Comparison of ENCODE assay signal across 29 mouse cellular contexts in the genomic region with DNA sequence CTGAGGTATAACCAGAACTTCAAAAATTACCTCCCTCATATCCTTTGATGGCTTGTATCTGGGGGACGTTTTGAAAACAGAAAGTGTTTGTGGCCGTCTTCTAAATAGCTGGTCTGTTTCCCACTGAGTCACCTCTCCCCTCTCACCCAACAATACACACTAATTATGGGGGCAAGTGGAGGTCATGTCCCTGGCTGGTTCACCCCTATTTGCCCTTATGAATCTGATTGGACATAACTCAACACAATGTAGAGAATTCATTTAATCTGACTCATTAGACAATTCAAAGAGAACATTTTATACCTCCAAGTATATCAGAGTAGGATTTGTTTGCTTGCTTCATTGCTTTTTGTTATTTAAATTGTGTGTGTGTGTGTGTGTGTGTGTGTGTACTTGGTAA. TPM values are rescaled to one million over a fixed set of nuclear protein-coding genes. Genes with fewer than 3 reads are reported as not detected.
"Had no signal": no experiment of that assay in that cellular context is flagged by ENCODE, and none has a peak within 500 bp of the region (broad histone marks: within the 10 kb centered on the region; RNA-seq: fewer than 3 reads in every experiment).

No protein-coding gene starts in this region.

- H3K27me3 ChIP-seq: intestine, embryonic 15.5 days; liver, embryonic 13.5 days; stomach, embryonic 15.5 days had no signal

- H3K9ac ChIP-seq: intestine, embryonic 15.5 days; liver, embryonic 13.5 days; lung, embryonic 14.5 days; midbrain, embryonic 13.5 days; stomach, embryonic 15.5 days had no signal

- H3K4me1 ChIP-seq: liver, embryonic 13.5 days; stomach, embryonic 15.5 days had no signal

- H3K4me3 ChIP-seq: intestine, embryonic 15.5 days; left cerebral cortex, adult 2 months; liver, embryonic 13.5 days; midbrain, embryonic 13.5 days; stomach, embryonic 15.5 days had no signal

- DNase-seq: kidney, adult 18-20 months; kidney, postnatal 36 days; layer of hippocampus, postnatal 36 days; liver, embryonic 13.5 days; lung, embryonic 14.5 days; right cerebral cortex, postnatal 25 days; spleen, adult 18-20 months; thymus, postnatal 25 days had no signal

- ATAC-seq: intestine, embryonic 15.5 days; lung, postnatal 0 days; midbrain, embryonic 13.5 days had no signal

- H3K4me2 ChIP-seq: intestine, embryonic 15.5 days; liver, embryonic 13.5 days; lung, embryonic 14.5 days; midbrain, embryonic 13.5 days; stomach, embryonic 15.5 days had no signal

- H3K9me3 ChIP-seq: intestine, embryonic 15.5 days; liver, embryonic 13.5 days; midbrain, embryonic 13.5 days; stomach, embryonic 15.5 days had no signal

- H3K36me3 ChIP-seq: intestine, embryonic 15.5 days; liver, embryonic 13.5 days; midbrain, embryonic 13.5 days; stomach, embryonic 15.5 days had no signal

- H3K27ac ChIP-seq: intestine, embryonic 15.5 days; left cerebral cortex, adult 2 months; liver, embryonic 13.5 days; macrophage; midbrain, embryonic 13.5 days; stomach, embryonic 15.5 days had no signal

RNA-seq across cellular contexts. Expression of a gene that starts 20.6 kb away (rescaled TPM):
- total RNA-seq: layer of hippocampus, adult 8-10 months; layer of hippocampus, postnatal 10 days; layer of hippocampus, postnatal 36 days; left cerebral cortex, adult 2 months; left cerebral cortex, postnatal 10 days; left cerebral cortex, postnatal 36 days; liver, adult 2 months; megakaryocyte, adult 5-6 weeks; midbrain, postnatal 0 days had no signal
- polyA plus RNA-seq: intestine, embryonic 15.5 days; kidney, embryonic 14.5 days; limb, embryonic 11.5 days; limb, embryonic 14.5 days; liver, adult 2 months; liver, embryonic 13.5 days; liver, embryonic 16.5 days; lung, embryonic 14.5 days; lung, postnatal 0 days; macrophage; midbrain, embryonic 13.5 days; midbrain, postnatal 0 days; neural tube, embryonic 11.5 days; neural tube, embryonic 14.5 days; stomach, embryonic 15.5 days; thymus, postnatal 0 days; urinary bladder, adult 2 months had no signal
